Mouse (Mus musculus) liver, postnatal 0 days (tissue): Measurements from ENCODE around the gene Erlin1.
A peak's percentile ranks its signal among the peaks of the same experiment; 100 is the strongest.

Experiments used
- CTCF ChIP-seq: sonication (generic); IDR thresholded peaks from 2 replicates; pipeline ENCODE4 v1.5.1; 2016; ENCODE audit warnings: antibody characterized with exemption, low read depth
- EP300 ChIP-seq: IDR thresholded peaks from 2 replicates; pipeline ENCODE4 v1.6.1; 2016; ENCODE audit warnings: antibody characterized with exemption, low read depth, mild to moderate bottlenecking

GRCm38 (mm10) chr19:43986069-43986794 lies 83.4 kb downstream of the Erlin1 start, which contains the start of gene Cpn1:
- peak; percentile 24; the same call in 1 of the 2 replicates for TF ChIP-seq CTCF
- peak; percentile 45; the same call in 1 of the 2 replicates for TF ChIP-seq EP300
